Mouse (Mus musculus) heart, adult 2 months (tissue): ENCODE measurements at regions not wholly inside any gene's neighbourhood (a gene's known extent, or its start where the extent isn't known, plus 50 kb on each side); places are given as distances from the start of the nearest gene placed in this dataset.

Experiments used
- CTCF ChIP-seq: fragments of 200-600 bp; IDR thresholded peaks from 2 replicates; pipeline ENCODE4 v1.8.1; 2022; ENCODE audit warnings: antibody characterized with exemption, mild to moderate bottlenecking, moderate library complexity
- POLR2A ChIP-seq: fragments of 200-500 bp; IDR thresholded peaks from 2 replicates; pipeline ENCODE4 v1.6.1; 2011; ENCODE audit warnings: mild to moderate bottlenecking, low read depth, low read length, control low read depth; ENCODE audit not compliant: insufficient read depth

DNA sequence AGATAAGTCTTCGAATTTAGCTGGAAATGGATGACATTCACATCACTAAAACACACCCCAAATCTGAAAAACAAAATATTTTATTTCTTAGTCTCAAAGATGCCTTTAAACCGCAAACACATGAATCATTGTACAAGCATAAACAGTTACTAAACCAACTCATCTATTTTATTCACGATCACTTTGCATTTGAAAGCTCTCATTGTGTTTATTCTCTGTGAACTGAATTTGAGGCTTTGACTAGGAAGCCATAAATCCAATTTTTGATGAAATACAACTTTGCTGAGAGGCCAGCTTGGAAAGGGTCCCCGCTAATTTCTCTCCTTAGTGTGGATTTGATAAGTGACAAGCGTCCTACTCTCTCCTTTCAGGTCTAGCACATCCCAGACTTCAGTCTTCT lies 113.5 kb upstream of the Fam19a1 start:
- TF ChIP-seq CTCF (no peak), POLR2A (no peak)
